Mouse (Mus musculus): ENCODE data around the gene Thada. TPM values are rescaled to one million over a fixed set of nuclear protein-coding genes. Genes with fewer than 3 reads are reported as not detected.
A peak's percentile ranks its signal among the peaks of the same experiment; 100 is the strongest.

Gene Thada
- total RNA-seq (2021) = 10 to 100 TPM; 12.2 to 15.7 TPM

DNA sequence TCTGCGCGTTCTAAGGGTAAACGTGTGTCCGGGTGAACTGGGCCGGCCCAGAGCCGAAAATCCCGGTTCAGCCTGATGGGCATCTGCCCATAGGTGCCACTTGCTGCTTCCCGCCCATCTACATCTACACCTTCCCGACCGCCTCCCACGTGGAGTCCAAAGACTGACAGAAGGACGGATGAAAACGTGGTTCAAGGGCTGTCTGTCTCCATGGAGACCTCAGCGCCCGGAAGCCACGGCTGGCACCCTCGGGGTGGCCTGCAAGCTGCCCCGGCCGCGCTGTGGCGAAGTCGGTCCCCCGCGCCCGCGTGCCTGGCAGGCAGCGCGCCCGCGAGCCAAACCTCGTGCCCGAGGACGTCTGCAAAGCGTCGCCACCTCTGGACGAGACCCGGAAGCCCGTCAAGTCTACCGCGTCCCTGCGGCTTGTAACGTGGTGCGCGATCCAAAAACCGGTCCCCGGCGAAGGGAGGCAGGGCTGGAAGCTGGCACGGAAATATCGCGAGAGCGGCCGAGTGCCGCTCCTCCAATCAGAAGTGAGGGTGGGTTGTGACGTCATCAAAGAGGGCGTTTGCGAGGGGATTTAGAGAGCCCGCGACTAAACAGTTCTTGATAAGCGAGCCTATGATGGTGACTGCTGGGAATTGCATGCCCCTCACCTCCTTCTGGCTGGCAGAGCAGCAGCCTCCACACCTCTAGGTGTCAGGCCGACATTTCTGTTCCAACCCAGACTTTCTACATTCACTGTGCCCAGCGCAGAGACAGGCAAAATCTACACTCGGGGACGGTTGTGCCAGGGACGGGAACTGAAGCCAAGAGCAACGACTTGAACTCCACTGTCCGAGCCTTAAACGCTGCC is at the start of gene Thada:
Thada (minus strand) TSS at position 453 of the 856 bp plus-strand sequence.
- peak; percentile 93 to 96 for DNase-seq (ENCODE audit: extremely low spot score in 1 of 2, low spot score in 1 of 2)

DNA sequence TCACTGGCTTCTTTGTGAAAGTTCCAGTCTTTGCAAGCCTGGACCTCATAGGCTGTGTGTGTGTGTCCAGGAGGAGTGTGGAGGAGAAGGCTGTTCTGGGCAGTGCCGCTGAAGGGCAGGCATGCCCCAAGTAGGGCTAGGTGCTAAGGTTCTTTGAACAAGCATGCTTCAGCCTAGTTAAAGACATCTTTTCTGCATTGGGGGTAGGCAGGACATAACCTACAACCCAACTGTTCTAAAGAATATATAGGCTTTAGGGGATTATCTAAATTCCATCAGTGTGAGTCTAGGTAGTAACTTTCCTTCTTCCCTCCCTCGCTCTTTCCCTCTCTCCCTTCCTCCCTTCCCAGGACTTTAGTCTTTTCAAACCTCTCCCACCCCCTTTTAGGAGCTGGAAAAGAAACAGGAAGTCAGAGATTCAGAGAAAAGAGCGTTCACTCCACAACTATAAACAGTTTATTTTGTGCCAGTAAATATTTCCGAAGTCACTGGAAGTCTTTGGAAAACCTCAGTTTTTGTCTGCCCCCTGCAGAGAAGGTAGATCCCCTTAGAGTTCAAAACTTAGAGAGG is 46.6 kb upstream of the Thada start:
- DNase-seq (ENCODE audit: extremely low spot score in 1 of 2, low spot score in 1 of 2) = no peak

DNA sequence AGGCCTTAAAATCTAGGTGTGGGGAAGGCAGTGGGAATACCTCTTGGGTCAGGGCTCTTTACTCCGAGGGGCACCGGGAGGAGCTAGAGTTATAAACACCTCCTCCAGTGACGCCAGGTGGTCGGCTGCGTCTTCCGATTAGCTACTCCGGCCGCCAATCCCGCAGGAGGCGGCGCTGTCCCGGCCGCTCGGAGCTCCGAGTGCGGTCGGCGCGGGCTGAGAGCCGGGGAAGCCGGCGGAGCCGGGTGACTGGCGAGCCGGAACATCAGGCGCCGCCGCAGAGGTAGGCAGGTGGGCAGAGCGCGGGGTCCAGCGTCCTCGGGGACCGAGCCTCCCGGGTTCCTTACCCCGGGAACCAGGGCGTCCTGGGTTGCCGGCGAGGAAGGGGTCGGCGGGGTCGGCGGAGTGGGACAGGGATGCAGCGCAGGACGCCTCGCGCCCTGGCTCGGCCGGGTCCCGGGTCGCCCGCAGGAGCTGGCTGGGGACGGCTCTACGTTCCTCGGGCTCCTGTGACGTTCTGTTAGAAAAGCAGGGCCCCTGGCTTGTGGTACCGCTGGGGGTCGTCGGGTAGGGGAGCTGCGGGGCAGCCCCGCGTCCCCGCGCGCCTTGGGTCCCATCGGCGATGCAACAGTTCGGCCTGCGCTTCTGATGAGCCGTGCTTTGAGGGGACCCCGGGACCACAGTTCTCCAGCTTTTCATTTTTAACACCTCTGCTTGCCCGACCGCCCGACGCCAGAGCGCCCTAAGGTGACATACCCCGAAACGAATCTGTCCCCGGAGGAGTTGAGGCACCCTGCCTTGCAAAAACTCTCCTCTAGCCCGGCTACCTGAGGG is 45.9 kb upstream of the Thada start, which contains the start of gene Plekhh2:
Plekhh2 (plus strand) TSS at position 214 of the 834 bp plus-strand sequence.
- peak; percentile 72 to 77 for DNase-seq (ENCODE audit: extremely low spot score in 1 of 2, low spot score in 1 of 2)

DNA sequence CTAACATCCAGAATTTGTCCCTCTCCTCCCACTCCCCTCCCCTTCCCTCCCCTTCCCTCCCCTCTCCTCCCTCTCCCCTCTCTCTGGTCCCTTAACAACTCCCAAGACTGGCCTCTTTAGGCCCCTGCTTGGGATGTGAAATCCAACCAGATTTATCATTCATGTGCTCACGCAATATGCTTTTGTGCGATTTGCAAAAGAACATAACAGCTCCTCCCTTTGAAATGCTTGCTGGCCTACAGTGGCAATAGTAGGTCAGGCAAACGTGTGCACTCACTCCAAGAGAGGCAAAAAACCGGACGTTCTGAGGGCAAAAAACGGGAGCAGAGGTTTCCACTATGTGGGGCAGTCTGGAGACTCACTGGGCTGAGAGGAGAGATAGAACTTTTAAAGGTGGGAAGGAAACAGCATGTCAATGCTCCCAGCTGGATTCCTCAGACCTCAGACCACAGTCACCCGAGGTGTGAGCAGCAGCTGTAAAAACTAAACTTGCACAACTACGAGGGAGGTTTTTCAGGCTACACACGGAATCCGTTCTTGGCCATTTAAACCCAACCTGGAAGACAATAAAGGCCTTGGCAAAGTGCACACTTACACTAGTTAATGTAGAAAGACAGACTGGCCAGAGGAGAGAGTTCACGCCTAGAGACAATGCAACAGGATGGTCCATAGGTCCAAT is 45.1 kb upstream of the Thada start:
- DNase-seq (ENCODE audit: extremely low spot score in 1 of 2, low spot score in 1 of 2) = no peak

DNA sequence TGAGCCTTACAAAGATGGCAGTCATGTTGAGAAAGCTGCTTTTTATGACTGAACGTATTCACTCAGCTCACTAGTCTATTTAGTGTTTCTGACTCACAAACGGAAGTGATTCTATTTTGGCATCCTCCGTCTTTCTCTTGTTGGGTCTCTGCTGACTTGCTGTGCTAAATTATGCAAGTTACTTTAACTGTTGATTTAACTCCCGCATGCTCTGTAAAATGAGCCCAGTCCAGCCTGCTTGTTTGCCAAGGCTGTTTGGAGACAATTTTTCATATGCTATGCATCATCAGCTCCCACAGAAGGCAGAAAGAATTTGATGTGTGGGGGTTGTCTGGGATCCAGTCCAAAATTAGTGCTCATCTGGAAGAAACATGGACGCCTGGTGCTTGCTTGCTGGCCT is 44.4 kb upstream of the Thada start:
- peak in 1 of 2 experiments; percentile 11 for DNase-seq (ENCODE audit: extremely low spot score in 1 of 2, low spot score in 1 of 2)

DNA sequence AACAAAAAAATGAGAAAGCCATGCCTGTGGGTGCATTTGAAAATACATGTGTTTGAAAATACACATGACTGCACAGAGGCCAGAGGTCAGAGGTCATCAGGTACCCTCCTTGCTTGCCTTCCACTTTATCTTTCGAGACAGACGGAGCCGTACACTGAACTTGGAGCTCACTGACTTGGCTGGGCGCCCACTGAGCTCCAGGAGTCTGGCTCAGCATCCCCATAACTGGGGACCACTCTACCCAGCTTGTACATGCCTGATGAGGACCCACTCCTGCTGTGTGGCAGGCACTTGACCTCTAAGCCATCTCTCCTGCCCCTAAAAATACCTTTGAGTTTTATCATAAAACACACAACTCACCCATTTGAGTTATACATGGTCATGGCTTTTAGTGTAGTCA is 43.2 kb upstream of the Thada start:
- peak in 1 of 2 experiments; percentile 13 for DNase-seq (ENCODE audit: extremely low spot score in 1 of 2, low spot score in 1 of 2)

DNA sequence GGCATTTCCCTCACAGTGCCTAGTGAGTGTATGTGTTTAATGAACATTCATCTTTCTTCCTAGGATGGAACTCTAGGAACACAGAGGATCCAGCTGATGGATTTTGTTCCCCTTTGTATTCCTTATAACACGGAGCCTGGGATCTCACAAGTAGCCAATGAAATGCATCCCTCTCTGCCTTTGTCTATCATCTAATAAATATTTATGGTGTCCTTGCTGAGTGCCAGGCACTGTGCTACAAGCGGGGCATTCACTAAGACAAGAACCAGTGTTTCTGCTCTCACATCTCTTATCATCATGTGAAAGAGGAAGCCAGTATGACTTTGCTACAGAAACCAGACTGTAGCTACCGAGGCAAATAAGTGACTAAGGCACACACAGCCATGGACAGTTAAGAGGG is 42.7 kb upstream of the Thada start:
- no peak for DNase-seq (ENCODE audit: extremely low spot score in 1 of 2, low spot score in 1 of 2)

DNA sequence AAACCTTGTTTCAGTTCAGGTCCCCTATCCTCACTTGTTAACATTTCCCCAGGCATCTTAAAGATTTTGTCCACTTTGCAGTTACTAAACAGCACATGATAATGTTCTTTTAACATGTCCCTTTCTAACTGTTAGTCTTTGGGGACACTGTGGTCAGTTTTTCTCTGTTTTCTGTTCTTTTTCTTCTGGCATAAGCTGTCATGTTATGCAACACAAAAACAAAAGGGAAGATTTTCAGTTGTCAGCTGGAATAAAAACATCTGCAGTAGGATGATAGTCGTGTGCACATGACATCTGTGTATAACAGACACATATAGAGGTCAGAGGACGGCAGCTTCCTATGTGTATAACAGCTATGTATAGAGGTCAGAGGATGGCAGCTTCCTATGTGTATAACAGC is 39.9 kb upstream of the Thada start:
- no peak for DNase-seq (ENCODE audit: extremely low spot score in 1 of 2, low spot score in 1 of 2)

DNA sequence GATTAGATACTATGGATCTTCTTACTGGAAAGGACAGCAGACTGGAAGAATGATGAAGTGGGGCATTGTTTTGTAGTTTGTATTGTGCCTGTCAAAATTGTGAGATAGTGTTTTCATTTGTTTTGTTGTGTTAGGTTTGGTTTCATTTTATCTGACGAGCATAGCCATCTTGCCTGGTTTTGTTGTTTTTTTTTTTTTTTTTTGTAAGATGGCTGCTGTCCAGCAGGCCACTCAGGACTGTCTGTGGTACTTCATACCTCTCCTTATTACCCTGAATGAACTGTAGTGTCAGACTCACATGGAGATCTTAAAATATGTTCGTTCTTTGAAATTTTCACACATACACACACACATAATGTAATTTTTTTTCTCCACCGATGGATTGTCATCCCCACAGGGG is 36.3 kb upstream of the Thada start:
- DNase-seq (ENCODE audit: extremely low spot score in 1 of 2, low spot score in 1 of 2) = no peak

DNA sequence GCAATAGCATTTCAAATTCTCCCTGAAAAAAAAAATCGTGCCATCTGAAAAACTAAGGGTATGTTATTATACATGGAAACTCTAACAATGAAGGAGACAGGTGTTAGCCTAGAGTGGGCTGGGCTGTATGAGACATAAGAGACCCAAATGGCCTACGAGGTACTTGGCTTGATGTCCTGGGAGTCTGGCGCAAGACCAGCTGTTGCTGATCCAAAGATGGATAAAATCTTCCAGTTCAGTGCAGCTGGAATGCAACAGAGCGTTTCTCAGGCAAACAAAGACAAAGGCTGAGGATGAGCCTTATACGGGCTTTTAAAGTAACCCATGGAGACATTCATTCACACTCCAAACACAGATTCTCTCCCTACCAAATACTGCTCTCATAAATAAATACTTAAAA is 32.6 kb upstream of the Thada start:
- no peak for DNase-seq (ENCODE audit: extremely low spot score in 1 of 2, low spot score in 1 of 2)

DNA sequence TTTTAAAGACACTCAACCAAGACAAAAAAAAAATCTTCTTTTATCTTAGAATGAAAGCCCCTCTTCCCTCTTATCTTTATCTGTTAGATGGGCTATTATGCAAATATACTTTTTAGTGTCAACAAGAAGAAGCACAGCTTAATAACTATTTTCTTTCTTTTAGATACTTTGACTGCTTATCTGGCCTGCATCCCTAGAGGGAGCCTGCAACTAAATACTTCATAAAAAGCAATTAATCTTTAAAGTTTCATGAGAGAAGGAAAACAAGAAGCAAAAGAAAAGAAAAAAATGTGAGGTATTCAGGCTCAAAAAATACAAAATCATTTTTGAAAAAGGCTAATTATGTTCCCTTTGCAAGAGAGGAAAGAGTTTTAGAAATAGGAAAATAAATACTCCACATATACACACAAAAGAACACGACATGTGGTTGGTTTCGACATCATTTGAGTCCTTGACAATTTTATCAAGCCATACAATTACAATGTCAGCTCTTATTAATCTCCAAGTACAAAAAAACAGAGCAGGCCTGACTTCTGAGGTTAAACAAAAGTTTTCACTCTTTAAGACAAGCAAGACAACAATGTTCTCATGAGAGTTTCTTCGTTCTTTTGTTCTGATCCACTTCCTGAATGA is 32.1 kb upstream of the Thada start:
- no peak for DNase-seq (ENCODE audit: extremely low spot score in 1 of 2, low spot score in 1 of 2)

DNA sequence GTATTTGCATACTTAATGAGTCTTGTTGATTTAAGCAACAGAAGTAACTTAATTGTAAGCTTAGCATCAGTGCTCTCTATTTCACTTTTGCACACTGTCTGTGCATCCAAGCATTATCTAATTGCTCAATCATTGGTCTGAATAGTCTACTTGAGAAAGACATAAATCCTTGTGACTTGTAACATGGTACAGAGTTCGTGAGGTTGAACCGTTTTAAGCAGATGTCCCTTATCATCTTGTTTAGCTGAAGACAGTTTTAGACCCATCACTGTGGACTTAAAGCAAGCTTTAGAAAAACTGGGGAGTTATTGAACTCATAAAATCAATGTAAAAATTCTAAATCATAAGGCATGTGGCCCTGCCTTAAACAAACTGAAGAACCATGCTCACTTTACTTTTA is 31.6 kb upstream of the Thada start:
- DNase-seq (ENCODE audit: extremely low spot score in 1 of 2, low spot score in 1 of 2) = no peak

DNA sequence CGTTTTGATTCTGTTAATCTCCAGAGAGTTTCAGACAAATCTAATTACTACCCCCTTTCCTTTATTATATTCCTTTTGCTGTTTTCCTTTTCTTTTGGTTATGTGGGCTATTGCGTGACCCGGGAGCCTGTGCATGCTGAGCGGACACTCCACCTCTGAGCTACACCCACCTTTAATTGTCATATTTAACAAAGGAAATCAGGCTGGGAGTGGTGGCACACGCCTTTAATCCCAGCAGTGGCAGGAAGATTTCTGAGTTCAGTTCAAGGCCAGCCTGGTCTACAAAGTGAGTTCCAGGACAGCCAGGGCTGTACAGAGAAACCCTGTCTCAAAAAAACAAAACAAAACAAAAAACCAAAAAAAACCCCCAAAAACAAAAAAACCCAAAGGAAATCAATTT is 31.0 kb upstream of the Thada start:
- no peak for DNase-seq (ENCODE audit: extremely low spot score in 1 of 2, low spot score in 1 of 2)

DNA sequence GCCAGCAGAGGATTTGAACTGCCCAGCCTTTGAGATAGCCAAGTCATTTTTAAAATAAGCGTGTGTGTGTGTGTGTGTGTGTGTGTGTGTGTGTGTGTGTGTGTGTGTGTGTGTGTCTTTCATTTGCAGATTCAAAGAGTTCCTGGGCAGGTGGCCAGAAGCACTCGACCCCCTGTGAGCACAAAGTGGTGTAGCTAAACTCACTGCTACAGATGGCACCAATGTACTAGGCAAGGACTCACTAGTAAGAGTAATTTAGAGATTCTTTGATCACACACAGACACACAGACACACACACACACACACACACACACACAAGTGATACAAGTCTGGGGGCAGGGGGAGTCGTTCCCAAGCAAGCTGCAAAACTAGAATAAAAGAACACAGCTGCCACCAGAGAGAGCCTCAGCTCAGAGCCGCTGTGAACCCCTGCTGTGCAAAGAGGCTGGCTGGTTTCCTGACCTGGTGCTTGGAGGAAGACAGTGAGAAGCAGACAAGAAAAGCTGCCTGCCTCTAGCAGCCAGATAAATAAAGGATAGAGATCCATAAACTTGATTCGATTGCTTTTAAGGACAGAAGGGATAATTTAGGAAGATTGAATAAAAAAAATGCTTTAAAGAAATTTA is 26.4 kb upstream of the Thada start:
- no peak for DNase-seq (ENCODE audit: extremely low spot score in 1 of 2, low spot score in 1 of 2)

DNA sequence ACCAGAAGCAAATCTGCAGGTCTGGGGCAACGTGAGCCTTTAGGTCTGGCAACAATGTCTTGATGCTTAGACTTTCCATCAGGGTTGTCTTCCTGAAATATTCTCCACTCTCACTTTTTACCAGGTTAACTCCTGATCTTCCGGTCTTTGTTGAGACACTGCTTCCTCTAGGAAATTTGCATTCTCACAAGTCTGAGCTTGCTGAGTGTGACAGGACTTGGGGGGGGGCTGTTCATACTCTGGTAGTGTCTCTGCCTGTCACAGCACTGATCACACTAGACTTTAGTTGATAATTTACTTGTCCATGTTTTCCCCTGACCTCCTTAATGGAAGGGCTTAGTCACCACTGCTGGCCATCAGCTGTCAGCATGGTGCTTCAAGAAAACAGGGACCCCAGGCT is 21.4 kb upstream of the Thada start:
- DNase-seq (ENCODE audit: extremely low spot score in 1 of 2, low spot score in 1 of 2) = no peak

DNA sequence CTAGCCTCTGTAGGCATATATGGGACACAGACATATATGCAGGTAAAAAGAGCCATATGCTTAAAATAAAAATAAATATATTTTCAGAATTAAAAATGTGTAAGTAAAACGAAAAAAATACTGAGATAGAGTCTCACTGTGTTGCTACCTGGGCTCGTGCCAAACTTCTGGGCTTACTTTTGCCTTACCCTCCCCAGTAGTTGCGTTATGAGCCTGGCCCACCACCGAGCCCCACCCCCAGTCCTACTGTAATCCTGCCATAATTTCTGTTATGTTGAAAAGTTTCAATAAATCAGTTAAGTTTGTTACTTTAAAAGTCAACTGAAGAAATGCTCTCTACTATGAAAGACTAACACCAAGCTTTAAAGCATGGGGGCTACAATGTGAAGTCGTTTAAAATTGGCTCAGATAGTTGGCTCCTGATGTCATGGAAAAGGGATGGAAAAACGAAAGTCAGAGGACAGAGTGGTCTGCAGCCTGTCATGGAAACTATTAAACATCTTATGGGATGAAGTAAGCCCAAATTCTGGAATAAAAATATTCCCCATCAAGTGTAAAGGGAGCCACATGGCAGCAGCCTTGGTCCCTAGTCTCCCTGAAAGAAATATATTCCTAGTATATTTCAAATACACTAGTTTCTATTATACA is 17.8 kb upstream of the Thada start:
- no peak for DNase-seq (ENCODE audit: extremely low spot score in 1 of 2, low spot score in 1 of 2)

DNA sequence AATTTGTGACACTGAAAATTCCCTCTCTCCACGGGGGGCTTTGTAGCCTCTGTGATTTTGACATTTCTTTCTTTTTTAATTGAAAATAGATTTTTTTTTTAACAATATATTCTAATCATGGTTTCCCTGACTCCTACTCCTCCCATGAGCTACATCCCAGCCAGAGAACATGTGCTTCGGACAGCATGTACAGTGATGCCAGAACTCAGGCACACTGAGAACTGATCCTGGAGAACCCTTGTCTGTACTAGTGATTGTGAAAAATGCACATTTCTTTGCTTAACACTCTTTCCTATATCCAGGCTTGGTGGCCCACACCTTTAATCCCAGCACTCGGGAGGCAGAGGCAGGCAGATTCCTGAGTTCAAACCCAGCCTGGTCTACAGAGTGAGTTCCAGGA is 16.8 kb upstream of the Thada start:
- no peak for DNase-seq (ENCODE audit: extremely low spot score in 1 of 2, low spot score in 1 of 2)

DNA sequence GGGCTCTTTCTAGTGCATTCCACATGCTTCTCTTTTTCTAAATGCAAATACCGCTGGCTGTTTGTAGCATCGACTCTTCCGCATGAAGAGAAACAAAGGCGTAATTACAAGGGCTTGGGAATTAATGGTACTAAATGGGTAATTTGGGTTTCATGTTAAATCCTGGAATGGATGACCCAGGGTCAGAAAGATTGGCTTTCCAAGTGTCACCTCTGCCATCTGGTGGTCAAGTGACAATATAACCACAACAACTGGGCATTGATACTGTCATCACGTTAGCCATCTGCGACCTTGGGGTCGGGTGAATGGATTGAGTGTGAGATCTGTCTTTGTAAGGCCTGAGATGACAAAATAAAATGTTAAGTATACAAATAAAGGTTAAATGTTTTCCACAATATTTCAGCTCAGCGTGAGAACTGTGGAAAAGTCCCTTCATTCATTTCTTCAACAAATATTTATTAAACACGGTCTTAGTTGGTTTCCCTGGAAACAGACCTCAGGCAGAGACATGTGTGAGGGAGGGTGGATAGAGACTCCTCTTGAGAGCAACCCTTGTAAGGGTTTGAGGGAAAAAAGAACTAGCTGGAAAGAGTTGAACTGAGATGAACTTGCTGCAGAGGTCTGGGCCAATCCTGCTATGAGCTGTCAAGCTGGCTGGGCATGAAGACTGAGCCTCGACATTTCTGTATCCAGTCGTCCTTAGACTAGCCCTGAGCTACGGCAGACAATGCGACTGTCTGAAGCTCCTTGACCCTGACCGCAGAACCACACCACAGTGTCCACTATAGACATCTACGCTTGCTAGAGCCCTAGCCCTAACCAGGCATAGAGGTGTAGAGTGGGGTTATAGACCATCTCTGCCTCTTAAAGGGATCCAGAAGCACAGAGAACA is 14.7 kb upstream of the Thada start:
- no peak for DNase-seq (ENCODE audit: extremely low spot score in 1 of 2, low spot score in 1 of 2)
